Mouse (Mus musculus) heart, adult 2 months (tissue): ENCODE measurements around the gene Gm49510.

Experiments
- CTCF ChIP-seq: fragments of 200-600 bp; IDR thresholded peaks from 2 replicates; pipeline ENCODE4 v1.8.1; 2022; ENCODE audit warnings: antibody characterized with exemption, mild to moderate bottlenecking, moderate library complexity
- EP300 ChIP-seq: fragments of 200-500 bp; IDR thresholded peaks from 2 replicates; pipeline ENCODE4 v1.6.1; 2011; ENCODE audit warnings: low read depth, low read length, control low read depth; ENCODE audit not compliant: insufficient read depth
- POLR2A ChIP-seq: fragments of 200-500 bp; IDR thresholded peaks from 2 replicates; pipeline ENCODE4 v1.6.1; 2011; ENCODE audit warnings: mild to moderate bottlenecking, low read depth, low read length, control low read depth; ENCODE audit not compliant: insufficient read depth

DNA sequence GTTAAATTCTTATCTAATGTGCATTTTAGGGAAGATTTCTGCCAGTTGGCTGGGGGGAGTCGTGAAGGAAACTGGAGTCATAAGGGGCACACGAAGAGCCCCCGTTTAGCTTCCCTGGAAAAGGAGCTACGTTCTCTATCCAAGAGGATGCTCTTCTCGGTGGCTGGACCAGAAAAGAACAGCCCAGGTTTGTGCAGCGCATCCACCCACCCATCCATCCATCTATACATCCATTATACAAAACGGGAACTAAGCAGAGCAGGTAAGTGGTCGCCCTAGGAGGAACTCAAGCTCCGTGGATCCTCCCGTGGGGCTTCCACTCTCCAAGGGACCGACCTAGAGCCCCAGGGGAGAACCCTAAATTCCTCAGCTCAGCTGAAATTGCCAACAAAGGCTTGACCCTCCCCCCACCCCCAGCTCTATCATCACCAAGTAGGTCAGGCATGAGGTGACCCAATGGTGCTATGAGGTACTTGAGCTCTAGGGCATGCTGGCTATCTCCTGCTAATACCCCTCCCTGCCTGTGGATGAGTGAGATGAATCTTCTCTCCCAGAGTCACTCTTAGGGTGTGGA is 48.8 kb downstream of the Gm49510 start:
- TF ChIP-seq CTCF (no peak), EP300 (no peak), POLR2A (no peak)
